Mouse (Mus musculus): Measurements from ENCODE around the gene Cmah. TPM values are rescaled to one million over a fixed set of nuclear protein-coding genes. Genes with fewer than 3 reads are reported as not detected.

The Cmah gene
- polyA plus RNA-seq, 1 experiment from 2014 or later, result 0.37 TPM

- H3K4me3 ChIP-seq (ENCODE audit: low read depth, low read length), result no peak overlapping the region
- no peak overlapping the region for H3K9ac ChIP-seq (ENCODE audit: low read length)
- no peak overlapping the region for H3K27ac ChIP-seq (ENCODE audit: low read depth, low read length)
- DNase-seq (ENCODE audit: low spot score), result no peak
- H3K27me3 ChIP-seq (ENCODE audit: control insufficient read depth, insufficient read depth, low read length), result no peaks in the 10 kb centered on the region
- H3K9me3 ChIP-seq (ENCODE audit: control insufficient read depth, low read length), result no peaks in the 10 kb centered on the region
- no peaks in the 10 kb centered on the region for H3K4me1 ChIP-seq (replicated peaks; ENCODE audit: control insufficient read depth, insufficient read depth, low read length)
- 85% methylated on average over 5 of the region's 5 CpGs for WGBS
- ATAC-seq (replicated peaks; ENCODE audit: low FRiP score), result no peak
- no peak overlapping the region for H3K4me2 ChIP-seq (ENCODE audit: low read depth, low read length, severe bottlenecking)
- H3K36me3 ChIP-seq (ENCODE audit: control insufficient read depth, insufficient read depth, low read length), result no peaks in the 10 kb centered on the region
These were observed 169.1 kb downstream of the Cmah start for GRCm38 (mm10) chr13:24496353-24496752.

- H3K36me3 ChIP-seq (ENCODE audit: control insufficient read depth, insufficient read depth, low read length), result no peaks in the 10 kb centered on the region
- no peak overlapping the region for H3K4me2 ChIP-seq (ENCODE audit: low read depth, low read length, severe bottlenecking)
- H3K9ac ChIP-seq (ENCODE audit: low read length), result no peak overlapping the region
- WGBS, result 88% methylated on average over 12 of the region's 12 CpGs
- ATAC-seq (replicated peaks; ENCODE audit: low FRiP score), result no peak
- no peaks in the 10 kb centered on the region for H3K4me1 ChIP-seq (replicated peaks; ENCODE audit: control insufficient read depth, insufficient read depth, low read length)
- no peaks in the 10 kb centered on the region for H3K27me3 ChIP-seq (ENCODE audit: control insufficient read depth, insufficient read depth, low read length)
- no peaks in the 10 kb centered on the region for H3K9me3 ChIP-seq (ENCODE audit: control insufficient read depth, low read length)
- no peak overlapping the region for H3K27ac ChIP-seq (ENCODE audit: low read depth, low read length)
- no peak overlapping the region for H3K4me3 ChIP-seq (ENCODE audit: low read depth, low read length)
- no peak for DNase-seq (ENCODE audit: low spot score)
These were observed 169.8 kb downstream of the Cmah start for GRCm38 (mm10) chr13:24497001-24497400.

GRCm38 (mm10) chr13:24498342-24498741 is 171.1 kb downstream of the Cmah start:
- Histone ChIP-seq H3K4me2 (ENCODE audit: low read depth, low read length, severe bottlenecking) (no peak overlapping the region), H3K27me3 (ENCODE audit: control insufficient read depth, insufficient read depth, low read length) (no peaks in the 10 kb centered on the region), H3K9me3 (ENCODE audit: control insufficient read depth, low read length) (no peaks in the 10 kb centered on the region), H3K4me3 (ENCODE audit: low read depth, low read length) (no peak overlapping the region), H3K4me1 (replicated peaks; ENCODE audit: control insufficient read depth, insufficient read depth, low read length) (no peaks in the 10 kb centered on the region), H3K36me3 (ENCODE audit: control insufficient read depth, insufficient read depth, low read length) (no peaks in the 10 kb centered on the region), H3K27ac (ENCODE audit: low read depth, low read length) (no peak overlapping the region), H3K9ac (ENCODE audit: low read length) (no peak overlapping the region)
- WGBS, result 76% methylated on average over 6 of the region's 6 CpGs
- ATAC-seq (replicated peaks; ENCODE audit: low FRiP score) (no peak), DNase-seq (ENCODE audit: low spot score) (no peak)

- 45% methylated on average over 3 of the region's 3 CpGs for WGBS
- H3K27ac ChIP-seq (ENCODE audit: low read depth, low read length), result no peak overlapping the region
- H3K4me1 ChIP-seq (replicated peaks; ENCODE audit: control insufficient read depth, insufficient read depth, low read length), result no peaks in the 10 kb centered on the region
- H3K4me2 ChIP-seq (ENCODE audit: low read depth, low read length, severe bottlenecking), result no peak overlapping the region
- no peaks in the 10 kb centered on the region for H3K36me3 ChIP-seq (ENCODE audit: control insufficient read depth, insufficient read depth, low read length)
- no peak overlapping the region for H3K9ac ChIP-seq (ENCODE audit: low read length)
- no peak for ATAC-seq (replicated peaks; ENCODE audit: low FRiP score)
- peak; percentile 54 for DNase-seq (ENCODE audit: low spot score)
- H3K9me3 ChIP-seq (ENCODE audit: control insufficient read depth, low read length), result no peaks in the 10 kb centered on the region
- H3K4me3 ChIP-seq (ENCODE audit: low read depth, low read length), result no peak overlapping the region
- H3K27me3 ChIP-seq (ENCODE audit: control insufficient read depth, insufficient read depth, low read length), result no peaks in the 10 kb centered on the region
These were observed 172.3 kb downstream of the Cmah start for GRCm38 (mm10) chr13:24499505-24499904.

GRCm38 (mm10) chr13:24501179-24501905 is 174.1 kb downstream of the Cmah start:
- Histone ChIP-seq H3K4me1 (replicated peaks; ENCODE audit: control insufficient read depth, insufficient read depth, low read length) (no peaks in the 10 kb centered on the region), H3K27ac (ENCODE audit: low read depth, low read length) (no peak overlapping the region), H3K36me3 (ENCODE audit: control insufficient read depth, insufficient read depth, low read length) (no peaks in the 10 kb centered on the region), H3K4me2 (ENCODE audit: low read depth, low read length, severe bottlenecking) (no peak overlapping the region), H3K27me3 (ENCODE audit: control insufficient read depth, insufficient read depth, low read length) (no peaks in the 10 kb centered on the region), H3K9me3 (ENCODE audit: control insufficient read depth, low read length) (no peaks in the 10 kb centered on the region), H3K4me3 (ENCODE audit: low read depth, low read length) (no peak overlapping the region), H3K9ac (ENCODE audit: low read length) (no peak overlapping the region)
- DNase-seq (ENCODE audit: low spot score) (no peak), ATAC-seq (replicated peaks; ENCODE audit: low FRiP score) (peak; percentile 66; the same call in 1 of the 2 replicates)
- 82% methylated on average over 25 of the region's 25 CpGs for WGBS

- DNase-seq (ENCODE audit: low spot score) (no peak), ATAC-seq (replicated peaks; ENCODE audit: low FRiP score) (no peak)
- Histone ChIP-seq H3K4me3 (ENCODE audit: low read depth, low read length) (no peak overlapping the region), H3K27me3 (ENCODE audit: control insufficient read depth, insufficient read depth, low read length) (no peaks in the 10 kb centered on the region), H3K4me1 (replicated peaks; ENCODE audit: control insufficient read depth, insufficient read depth, low read length) (no peaks in the 10 kb centered on the region), H3K27ac (ENCODE audit: low read depth, low read length) (no peak overlapping the region), H3K9ac (ENCODE audit: low read length) (no peak overlapping the region), H3K36me3 (ENCODE audit: control insufficient read depth, insufficient read depth, low read length) (no peaks in the 10 kb centered on the region), H3K9me3 (ENCODE audit: control insufficient read depth, low read length) (no peaks in the 10 kb centered on the region), H3K4me2 (ENCODE audit: low read depth, low read length, severe bottlenecking) (no peak overlapping the region)
- 89% methylated on average over 3 of the region's 3 CpGs for WGBS
These were observed 174.7 kb downstream of the Cmah start for GRCm38 (mm10) chr13:24501919-24502318.

GRCm38 (mm10) chr13:24505812-24506211 is 178.6 kb downstream of the Cmah start:
- DNase-seq (ENCODE audit: low spot score), result no peak
- no peak overlapping the region for H3K27ac ChIP-seq (ENCODE audit: low read depth, low read length)
- no peak for ATAC-seq (replicated peaks; ENCODE audit: low FRiP score)
- no peaks in the 10 kb centered on the region for H3K4me1 ChIP-seq (replicated peaks; ENCODE audit: control insufficient read depth, insufficient read depth, low read length)
- no peaks in the 10 kb centered on the region for H3K27me3 ChIP-seq (ENCODE audit: control insufficient read depth, insufficient read depth, low read length)
- H3K9ac ChIP-seq (ENCODE audit: low read length), result no peak overlapping the region
- no peak overlapping the region for H3K4me3 ChIP-seq (ENCODE audit: low read depth, low read length)
- no peak overlapping the region for H3K4me2 ChIP-seq (ENCODE audit: low read depth, low read length, severe bottlenecking)
- H3K36me3 ChIP-seq (ENCODE audit: control insufficient read depth, insufficient read depth, low read length), result no peaks in the 10 kb centered on the region
- WGBS, result 76% methylated on average over 5 of the region's 5 CpGs
- no peaks in the 10 kb centered on the region for H3K9me3 ChIP-seq (ENCODE audit: control insufficient read depth, low read length)

- ATAC-seq (replicated peaks; ENCODE audit: low FRiP score) (no peak), DNase-seq (ENCODE audit: low spot score) (no peak)
- Histone ChIP-seq H3K27me3 (ENCODE audit: control insufficient read depth, insufficient read depth, low read length) (no peaks in the 10 kb centered on the region), H3K4me3 (ENCODE audit: low read depth, low read length) (no peak overlapping the region), H3K4me2 (ENCODE audit: low read depth, low read length, severe bottlenecking) (no peak overlapping the region), H3K4me1 (replicated peaks; ENCODE audit: control insufficient read depth, insufficient read depth, low read length) (no peaks in the 10 kb centered on the region), H3K27ac (ENCODE audit: low read depth, low read length) (no peak overlapping the region), H3K9ac (ENCODE audit: low read length) (no peak overlapping the region), H3K9me3 (ENCODE audit: control insufficient read depth, low read length) (no peaks in the 10 kb centered on the region), H3K36me3 (ENCODE audit: control insufficient read depth, insufficient read depth, low read length) (no peaks in the 10 kb centered on the region)
- WGBS, result 79% methylated on average over 6 of the region's 6 CpGs
These were observed 180.0 kb downstream of the Cmah start for GRCm38 (mm10) chr13:24507156-24507555.

GRCm38 (mm10) chr13:24508917-24509316 is 181.7 kb downstream of the Cmah start:
- H3K9me3 ChIP-seq (ENCODE audit: control insufficient read depth, low read length), result no peaks in the 10 kb centered on the region
- no peaks in the 10 kb centered on the region for H3K36me3 ChIP-seq (ENCODE audit: control insufficient read depth, insufficient read depth, low read length)
- H3K4me1 ChIP-seq (replicated peaks; ENCODE audit: control insufficient read depth, insufficient read depth, low read length), result no peaks in the 10 kb centered on the region
- 71% methylated on average over 1 of the region's 1 CpGs for WGBS
- H3K4me3 ChIP-seq (ENCODE audit: low read depth, low read length), result no peak overlapping the region
- H3K27me3 ChIP-seq (ENCODE audit: control insufficient read depth, insufficient read depth, low read length), result no peaks in the 10 kb centered on the region
- H3K9ac ChIP-seq (ENCODE audit: low read length), result no peak overlapping the region
- no peak overlapping the region for H3K4me2 ChIP-seq (ENCODE audit: low read depth, low read length, severe bottlenecking)
- no peak overlapping the region for H3K27ac ChIP-seq (ENCODE audit: low read depth, low read length)
- ATAC-seq (replicated peaks; ENCODE audit: low FRiP score) (no peak), DNase-seq (ENCODE audit: low spot score) (no peak)

Measured in forebrain, embryonic 11.5 days (tissue).